Mouse (Mus musculus) adrenal gland, adult (tissue): Measurements from ENCODE around the gene Neurog2.

Experiments used
- DNase-seq, 2 experiments: peaks; one replicate each; pipeline ENCODE4 v3.0.0; 2022 to 2023; ENCODE audit warnings: low spot score in 1 of 2; ENCODE audit not compliant: inconsistent age in 2 of 2

Neurog2 gene

DNA sequence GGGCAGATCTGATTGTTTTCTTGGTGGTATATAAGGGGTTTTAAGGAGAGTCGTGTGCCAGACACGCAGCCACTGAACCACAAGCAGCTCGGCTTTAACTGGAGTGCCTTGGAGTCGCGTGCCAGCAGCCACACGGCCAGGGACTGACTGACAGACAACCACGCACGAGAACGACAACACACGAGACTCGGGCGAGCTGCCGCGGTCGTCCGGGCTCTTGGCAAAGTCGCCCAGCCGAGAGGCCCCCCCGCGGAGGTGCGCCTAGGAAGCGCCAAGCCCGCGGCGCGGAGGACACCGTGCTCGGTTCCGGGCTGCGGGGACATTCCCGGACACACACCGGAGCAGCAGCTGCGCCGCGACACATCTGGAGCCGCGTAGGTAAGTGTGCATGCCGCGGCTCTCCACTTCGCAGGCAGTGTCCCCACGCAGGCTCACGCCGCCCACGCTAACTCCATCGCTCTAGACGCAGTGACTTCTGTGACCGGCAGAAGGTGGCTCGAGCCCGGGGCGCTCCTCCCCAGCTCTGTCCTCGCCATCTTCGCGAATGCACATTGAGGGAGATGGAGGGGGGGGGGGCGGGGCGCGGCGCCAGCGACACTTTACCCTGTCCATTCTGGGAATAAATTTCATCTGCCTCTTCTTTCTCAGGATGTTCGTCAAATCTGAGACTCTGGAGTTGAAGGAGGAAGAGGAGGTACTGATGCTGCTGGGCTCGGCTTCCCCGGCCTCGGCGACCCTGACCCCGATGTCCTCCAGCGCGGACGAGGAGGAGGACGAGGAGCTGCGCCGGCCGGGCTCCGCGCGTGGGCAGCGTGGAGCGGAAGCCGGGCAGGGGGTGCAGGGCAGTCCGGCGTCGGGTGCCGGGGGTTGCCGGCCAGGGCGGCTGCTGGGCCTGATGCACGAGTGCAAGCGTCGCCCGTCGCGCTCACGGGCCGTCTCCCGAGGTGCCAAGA, at the start of gene Neurog2:
Neurog2 (plus strand) TSS at position 56 of the 953 bp plus-strand sequence.
- DNase-seq = peak; percentile 22 to 67

DNA sequence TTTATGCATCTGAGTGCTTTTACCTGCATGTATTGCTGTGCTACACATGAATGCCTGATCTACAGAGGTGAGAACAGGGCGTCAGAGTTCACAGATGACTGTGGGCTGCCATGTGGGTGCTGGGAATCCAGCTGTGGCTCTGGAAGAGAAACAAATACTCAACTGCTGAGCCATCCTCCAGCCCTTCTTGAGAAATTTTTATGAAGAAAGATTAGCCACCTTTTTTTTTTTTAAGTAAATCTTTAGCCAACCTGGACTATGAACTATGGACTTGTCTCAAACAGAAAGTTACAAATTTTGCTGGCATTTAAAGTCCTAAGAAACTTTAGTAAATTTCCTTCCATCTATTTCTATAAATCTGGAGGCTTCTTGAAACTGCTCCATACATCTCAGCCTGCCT, 35.8 kb upstream of the Neurog2 start:
- DNase-seq = no peak

DNA sequence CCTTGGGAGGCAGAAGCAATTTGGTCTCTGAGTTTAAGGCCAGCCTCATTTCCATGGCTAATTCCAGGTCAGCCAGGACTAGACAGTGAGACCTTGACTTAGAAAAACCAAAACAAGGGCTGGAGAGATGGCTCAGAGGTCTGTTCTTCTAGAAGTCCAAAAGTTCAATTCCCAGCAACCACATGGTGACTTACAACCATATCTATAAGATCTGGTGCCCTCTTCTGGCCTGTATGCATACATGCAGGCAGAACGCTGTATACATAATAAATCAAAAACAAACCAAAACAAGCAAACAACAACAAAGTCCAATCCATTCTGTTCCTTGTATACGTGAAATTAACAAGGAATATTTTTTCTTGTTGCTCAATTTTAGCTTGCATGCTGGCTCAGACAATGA, 24.8 kb upstream of the Neurog2 start:
- no peak for DNase-seq

DNA sequence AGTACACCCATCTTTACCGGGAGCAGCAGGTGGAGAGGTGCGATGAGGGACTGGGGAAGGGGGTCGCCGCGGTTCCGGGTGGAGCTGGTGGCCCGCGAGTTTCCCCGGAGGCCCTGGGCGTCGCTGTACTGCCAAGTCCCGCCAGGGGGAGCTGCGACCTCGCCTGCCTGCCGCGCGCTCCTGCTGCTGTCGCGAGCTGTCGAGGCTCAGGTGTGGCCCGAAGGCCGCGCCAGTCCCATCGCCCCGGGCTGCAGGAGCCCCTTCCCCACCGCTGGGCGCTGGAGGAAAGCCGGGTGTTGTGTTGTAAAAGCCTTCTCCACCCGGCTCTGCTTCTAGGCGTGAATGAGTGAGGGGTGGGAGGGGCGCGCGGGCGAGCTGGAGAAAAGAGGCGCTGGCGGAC, 7.6 kb upstream of the Neurog2 start:
- DNase-seq = peak; percentile 61 to 88

DNA sequence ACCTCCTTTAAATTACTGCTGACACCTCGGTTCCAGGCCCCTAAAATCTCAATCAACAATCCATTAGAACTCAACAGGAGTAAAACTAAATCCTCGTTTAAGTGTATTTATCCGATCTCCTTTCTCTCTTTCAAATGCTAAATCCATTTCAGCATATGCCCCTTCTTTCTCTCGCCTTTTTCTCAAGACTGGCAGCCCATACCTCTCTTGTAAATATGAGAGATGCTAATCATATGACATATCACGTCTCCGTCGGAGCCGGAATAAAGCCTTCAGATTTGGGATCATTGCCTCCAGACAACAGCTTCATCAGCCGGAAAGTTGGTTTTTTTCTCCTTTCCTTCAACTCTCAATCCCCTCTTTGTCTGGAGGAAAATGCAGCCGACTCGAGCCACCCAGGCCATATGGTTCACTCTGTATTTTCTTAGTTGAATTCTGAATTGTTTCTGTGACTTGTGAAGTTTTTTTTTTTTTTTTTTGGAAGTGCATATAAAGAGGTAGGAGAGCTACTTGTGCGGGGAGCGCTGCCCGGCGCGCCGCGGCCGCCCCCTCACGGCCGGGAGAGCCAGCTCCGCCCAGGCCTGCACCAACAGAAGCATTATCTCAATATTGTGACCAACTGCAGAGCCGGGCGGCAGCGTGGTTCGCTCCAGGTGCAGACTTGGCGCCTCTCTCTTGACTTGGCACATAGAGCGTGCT, 7.1 kb upstream of the Neurog2 start:
- peak; percentile 15 to 60 for DNase-seq

DNA sequence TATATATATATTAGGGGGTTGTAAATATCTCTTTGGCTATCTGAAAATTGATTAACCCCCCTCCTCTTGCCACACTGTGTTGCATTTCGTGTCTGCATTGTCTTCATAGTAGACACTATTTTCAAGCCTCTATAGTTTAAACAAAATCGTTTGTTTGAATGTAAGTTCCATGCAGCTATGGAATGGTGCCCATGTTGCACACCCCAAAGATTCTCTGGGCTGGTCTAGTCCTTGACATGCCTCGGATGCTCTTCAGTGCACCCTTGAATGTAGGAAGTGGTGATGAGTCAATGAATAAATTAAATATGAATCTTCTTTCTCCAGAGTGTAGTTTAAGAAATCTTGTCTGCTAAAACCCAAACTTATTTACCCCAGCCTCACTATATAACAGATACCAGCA, 6.4 kb upstream of the Neurog2 start:
- peak in 1 of 2 experiments; percentile 33 for DNase-seq

DNA sequence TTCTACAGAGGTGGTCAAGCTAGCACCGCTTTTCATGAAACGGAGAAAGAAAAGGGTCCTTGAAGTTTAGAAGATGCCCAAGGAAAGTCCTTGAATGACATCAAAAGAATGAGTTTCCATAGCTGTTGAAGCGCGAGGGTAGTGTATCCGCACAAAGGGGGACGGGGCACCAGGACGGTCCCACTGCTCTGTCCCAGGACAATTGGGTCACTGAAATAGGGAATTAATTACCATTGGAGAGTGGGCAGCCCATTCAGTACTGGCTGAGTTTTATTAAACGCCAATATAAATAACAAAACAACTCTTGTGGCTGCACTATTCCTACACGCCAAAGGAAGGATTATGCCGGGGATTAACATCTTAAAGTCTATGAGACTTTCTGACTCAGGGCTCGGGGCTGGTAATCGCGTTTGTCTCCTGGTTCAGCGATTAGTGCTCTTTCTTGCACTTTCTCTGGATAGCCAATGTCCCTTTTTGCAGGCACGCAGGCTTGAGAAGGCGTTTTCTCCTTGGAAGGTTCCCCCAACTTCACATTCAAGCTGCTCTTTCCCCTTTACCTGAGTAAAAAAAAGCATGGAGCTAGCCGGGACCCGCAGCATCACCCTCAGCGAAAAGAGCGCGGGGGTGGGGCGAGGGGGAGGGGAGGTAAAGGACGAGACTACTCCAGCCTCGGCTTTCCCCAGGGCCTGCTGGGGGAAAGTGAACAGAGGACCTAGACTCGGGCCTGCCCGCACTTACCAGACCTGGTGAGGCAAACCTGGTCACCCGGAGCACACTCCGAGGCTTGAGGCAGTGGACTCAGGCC, 5.6 kb upstream of the Neurog2 start:
- DNase-seq = peak; percentile 6 to 40

DNA sequence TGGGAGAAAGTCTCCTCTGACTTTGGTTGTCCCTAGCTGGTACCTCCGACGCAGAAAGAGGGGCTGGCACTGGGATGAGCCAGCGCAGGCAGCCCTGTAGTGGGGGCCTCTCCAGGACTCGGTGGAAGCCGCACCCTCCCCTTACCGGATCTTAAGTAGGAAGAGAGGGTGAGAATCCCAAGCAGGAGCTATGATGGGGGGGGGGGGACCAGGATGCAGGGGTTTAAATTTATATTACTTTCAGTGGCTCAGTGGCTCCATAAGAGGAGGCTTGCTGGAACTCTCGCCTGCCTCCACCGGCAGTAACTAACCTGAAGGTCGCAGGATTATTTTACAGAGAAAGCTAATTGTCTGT, 5.0 kb upstream of the Neurog2 start:
- no peak for DNase-seq

DNA sequence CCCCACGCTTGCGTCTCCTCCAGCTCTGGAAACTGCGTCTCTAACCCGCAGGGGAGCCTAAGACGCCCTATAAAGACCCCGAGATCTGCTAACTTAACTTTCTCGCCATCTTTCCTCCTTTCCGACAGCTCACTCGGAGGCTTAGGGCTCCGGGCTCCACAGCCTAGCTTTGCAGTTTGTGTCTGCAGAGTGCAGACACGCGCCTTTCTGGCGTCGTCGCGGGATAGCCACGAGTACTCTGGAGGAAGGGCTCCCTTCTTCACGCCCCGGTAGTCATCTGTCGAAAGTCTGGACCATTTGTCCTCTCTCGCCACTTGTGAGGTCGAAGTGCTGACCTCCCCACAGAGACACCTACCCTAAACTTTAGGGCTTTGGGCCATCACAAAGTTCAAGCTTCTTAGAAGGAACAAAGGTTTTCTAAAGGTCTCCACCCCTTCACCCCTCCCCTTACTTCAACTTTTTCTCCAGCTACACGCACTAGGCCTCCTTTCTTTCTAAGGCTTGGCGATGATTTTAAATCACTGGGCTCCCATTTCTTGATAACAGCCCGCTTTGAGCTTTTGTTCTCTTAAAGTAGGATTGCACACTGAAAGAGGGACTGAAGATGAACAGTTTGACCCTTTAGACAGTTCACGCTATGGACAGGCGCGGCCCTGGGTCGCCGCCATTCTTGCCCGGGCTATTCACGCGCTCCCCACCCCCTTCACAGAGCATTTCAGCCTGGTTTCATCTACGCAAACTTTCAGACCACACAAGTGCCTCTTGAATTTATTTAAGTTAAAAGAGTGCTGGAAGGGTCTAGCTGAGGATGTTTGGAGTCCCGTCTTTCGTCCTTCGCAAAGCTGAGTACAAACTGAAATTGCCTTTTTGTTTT, 4.4 kb upstream of the Neurog2 start:
- DNase-seq = peak; percentile 6 to 42

DNA sequence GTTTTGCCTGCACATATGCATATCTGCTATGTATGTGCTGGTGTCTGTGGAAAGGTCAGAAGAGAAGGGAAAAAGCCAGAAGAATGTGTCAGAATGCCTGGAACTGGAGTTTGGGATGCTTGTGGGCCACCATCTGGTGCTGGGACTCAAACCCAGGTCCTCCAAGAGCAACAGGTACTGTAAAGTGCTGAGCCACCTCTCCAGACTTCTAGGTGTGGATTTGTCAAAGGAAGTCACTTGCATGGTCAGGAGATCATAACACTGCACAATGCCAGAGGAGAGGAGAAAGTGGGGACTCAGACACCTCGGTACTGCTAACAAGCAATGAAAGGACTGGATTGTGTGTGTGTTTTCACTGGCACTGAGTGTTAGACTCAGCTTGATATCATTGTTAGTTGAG, 2.7 kb upstream of the Neurog2 start:
- DNase-seq = no peak

DNA sequence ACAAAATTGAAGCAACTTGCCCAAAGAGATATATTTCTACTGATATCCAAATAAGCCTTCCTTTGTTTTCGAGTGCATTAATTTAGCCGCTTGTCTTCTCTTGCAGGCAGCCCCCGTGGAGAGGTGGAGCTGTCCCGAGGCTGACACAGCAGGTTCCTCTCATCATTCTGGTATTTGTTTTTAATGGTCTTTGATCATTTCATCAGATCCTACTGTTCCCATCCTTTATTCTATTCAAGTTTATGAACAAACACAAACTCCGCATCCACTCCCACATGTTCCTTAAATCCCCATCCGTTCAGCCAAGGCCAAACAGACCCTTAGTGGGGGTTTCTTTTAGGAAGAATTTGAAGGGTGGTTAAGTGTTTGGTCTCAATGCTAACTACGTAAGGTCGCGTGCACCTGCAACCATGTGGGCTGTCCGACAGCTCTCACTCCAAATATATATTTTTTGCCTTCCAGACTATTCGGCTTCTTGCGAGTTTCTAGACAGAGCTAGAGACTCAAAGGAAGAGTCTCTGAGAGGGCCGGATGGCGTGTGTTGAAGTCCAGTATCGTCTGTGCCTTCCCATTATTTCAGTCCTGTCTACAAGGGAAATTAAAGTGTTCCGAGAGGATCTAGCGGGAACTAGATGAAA, 2.1 kb upstream of the Neurog2 start:
- peak in 1 of 2 experiments; percentile 27 for DNase-seq

DNA sequence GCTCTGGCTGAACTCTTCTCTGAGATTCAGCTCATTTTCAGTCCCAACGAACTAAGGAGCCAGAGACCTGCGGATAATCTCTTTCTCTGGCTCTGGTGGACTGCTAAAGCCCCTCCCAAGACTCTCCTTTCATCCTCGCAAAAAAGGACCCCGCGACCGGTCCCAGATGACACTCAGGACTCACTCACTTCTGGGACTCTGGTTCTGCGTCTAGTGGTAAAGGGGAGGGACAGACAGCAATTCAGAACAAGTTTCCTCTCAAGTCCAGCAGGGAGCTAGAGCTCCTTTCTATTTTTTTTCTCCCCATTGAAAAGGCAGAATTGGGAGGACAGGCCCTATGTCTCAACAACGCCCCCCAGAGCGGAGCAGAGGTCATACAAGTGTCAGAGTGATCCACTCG, 1.4 kb upstream of the Neurog2 start:
- peak in 1 of 2 experiments; percentile 46 for DNase-seq

DNA sequence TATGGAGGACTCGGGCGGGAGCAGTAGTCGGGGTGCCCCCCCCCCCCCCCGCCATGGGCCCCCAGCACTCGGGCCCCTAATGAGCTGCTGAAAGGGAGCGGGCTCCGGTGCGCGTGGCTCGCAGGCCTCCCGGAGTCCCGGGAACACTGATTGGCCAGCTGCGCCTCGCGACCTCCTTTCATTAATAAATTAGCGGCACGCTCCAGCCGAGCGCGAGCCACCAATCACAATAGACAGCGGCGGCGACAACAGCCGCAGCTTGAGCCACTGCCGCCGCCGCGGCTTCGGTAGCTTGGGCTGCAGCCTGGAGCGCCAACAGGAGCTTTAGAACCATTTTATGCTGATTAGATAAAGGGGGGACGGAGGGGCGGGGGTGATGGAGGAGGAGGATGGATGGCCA, 404 bp upstream of the Neurog2 start:
- DNase-seq = peak; percentile 13 to 60

DNA sequence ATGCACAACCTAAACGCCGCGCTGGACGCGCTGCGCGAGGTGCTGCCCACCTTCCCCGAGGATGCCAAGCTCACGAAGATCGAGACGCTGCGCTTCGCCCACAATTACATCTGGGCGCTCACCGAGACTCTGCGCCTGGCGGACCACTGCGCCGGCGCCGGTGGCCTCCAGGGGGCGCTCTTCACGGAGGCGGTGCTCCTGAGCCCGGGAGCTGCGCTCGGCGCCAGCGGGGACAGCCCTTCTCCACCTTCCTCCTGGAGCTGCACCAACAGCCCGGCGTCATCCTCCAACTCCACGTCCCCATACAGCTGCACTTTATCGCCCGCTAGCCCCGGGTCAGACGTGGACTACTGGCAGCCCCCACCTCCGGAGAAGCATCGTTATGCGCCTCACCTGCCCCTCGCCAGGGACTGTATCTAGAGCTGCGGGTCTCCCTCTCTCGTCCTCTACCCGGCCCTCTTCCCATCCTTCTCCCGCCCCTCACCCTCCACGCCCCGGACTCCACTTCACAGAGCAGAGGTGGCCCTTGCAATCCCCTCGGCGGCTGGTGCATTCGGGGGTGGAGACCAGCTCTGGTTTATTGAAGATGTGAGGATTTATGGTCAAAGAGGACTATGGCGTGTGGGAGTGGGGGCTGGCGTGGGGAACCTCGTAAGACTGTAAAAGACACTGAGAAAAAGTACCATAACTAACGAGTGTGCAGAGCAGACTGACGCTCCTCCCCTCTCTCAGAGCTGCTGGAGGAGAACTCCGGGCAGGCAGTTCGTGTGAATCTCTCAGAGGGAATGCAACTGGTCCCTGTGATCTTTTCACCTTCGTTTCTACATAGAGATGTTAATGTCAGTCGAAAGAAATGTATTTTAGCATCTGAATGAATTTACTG, 1.4 kb downstream of the Neurog2 start:
- DNase-seq = peak; percentile 71 to 89

DNA sequence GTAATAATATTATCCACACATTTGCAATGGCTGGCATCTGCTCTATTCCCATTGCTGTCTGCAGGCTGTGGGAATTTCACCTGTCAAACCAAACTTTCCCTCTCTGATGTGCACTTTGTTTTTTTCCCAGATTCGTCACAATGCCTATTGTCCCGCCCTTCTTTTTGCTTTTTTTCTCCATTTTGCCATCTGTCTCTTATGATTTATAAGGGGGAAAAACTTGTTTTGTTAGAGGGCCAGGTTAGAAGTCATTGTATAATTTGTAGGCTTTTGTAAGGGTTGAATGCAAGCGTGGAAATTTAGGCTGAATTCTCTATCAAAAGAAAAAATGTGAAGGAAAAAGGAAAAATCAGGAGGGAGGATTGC, 2.0 kb downstream of the Neurog2 start:
- DNase-seq = no peak

DNA sequence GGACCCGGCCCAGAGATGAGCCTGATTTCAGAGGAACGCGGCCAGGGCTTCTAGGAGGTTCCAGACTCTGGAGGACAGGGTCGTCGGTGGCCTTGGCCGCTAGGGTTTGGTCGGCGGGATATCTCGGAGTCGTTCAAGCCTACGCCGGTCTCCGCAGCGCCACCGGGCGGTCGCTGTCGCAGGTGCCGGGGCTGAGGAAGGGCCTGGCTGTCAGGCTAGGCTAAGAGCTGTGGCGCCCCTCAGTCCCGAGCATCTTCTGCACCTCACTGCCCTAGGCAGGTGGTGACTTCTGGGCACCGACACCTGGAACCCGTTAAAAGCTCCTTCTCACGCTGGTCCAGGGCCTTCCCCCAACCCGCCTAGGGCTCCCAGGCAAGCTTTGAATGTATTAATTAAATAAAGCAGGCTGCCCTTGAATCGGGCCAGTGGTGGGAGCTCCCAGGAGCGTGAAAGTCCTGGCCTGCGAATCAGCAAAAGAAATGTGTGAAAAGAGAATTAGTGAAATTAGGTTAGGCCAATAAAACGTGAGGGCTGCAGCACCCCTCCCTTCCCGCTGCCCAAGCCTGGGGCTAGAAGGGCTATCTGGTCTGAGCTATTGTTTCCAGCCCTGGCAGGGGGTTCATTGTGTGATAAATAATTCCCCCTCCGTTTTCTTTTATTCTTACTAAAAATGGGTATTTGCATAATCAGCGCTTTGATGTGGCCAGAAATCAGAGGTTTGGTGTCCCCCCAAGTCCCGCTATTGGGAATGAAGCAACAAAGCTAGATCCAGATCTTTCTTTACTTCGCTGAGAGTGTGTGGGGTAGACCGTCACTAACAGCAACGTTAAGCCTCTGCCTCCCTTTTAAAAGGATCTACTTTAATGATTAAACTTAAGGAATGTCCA, 7.2 kb downstream of the Neurog2 start:
- DNase-seq = peak in 1 of 2 experiments; percentile 58

DNA sequence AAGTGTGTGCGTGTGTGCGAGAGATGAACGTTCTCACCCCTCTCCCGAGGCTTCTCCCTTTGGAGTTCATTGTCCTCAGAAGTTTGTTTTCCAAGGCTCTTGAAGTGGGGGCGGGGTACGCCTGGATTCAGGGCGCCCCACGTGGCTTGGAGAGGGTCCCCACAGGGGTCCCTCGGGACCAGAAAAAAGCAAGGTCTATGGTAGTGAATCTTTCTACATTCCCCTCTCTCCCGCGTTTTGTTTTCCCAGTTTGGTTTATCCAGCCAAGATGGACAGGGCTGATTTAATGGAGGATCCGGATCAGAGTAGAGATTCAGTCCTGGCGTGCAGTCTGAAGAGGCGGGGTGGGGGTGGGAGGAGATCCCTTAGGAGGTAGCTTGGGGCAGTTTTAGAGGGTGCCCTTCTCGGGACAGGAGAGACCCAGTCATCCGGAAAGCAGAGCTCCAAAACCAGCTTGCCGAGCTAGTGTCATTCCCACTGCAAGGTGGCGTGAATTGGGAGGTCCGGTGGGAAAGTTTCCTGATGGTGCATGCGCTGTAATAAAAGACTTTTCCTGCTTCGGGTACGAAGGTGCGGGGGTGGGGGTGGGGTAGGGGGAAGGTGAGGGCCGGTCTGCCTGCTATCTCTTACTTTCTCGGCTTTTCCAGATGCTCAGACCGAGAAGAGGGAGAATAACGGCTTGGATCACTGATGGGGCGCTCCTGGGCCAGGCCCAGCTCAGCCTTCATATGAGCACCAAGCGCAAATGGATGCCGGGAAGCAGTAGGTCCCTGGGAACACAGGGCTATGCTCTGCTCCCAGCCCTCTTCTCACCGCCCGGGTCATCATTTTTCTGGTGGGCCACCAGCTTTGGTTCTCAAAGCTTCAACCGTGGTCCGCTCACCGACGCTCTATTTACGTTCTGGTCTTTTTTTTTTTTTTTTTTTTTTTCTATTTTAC, 8.1 kb downstream of the Neurog2 start:
- no peak for DNase-seq
